Mouse (Mus musculus) lung, postnatal 4 days (tissue): ENCODE measurements at regions not wholly inside any gene's neighbourhood (a gene's known extent, or its start where the extent isn't known, plus 50 kb on each side); places are given as distances from the start of the nearest gene placed in this dataset.
"Not testable (repeated sequence)": the region's sequence is repeated elsewhere in the genome, so short reads cannot be mapped to it uniquely, and the experiment has no call there.

ENCODE experiments used
- DNase-seq, 2 experiments: peaks; one replicate each; pipeline ENCODE4 v3.0.0; 2021

DNA sequence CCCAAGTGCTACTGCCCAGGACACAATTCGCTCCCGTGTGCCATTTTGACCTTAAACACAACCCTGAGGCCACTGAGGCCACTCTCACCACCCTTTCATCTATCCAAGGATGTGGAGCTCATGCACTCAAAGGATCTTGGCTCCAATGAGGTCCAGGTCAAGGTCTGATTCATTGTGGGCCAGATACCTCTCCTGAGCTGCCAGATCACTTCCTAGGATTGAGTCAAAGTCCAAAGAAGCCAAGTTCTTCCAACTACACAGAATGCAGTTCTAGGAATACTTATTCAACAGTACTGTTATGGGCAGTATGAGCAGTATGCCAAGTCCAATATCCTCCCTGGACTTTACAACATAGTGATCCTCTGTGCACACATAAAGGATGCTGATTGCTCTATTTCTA is 304.9 kb downstream of the Inhba start:
- no peak for DNase-seq

DNA sequence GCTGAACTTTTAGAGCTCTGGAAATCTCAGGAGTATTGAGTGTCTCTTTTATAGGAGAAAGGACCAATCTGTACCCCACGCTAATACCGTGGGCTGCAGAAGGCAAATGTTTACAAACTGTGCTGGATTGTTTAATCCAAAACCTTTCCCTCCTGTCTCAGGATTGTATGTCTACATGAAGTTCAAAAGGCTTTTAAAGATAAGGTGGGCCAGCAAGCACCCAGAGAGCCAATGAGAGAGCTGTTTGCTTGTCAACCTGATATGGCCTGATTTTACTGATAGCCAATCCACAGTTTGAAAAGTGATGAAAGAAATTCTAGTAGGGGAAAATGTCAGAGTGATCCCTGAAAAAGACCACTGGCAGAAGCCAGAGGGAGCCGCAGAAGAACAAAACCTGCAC is 305.8 kb downstream of the Inhba start:
- DNase-seq: no peak

DNA sequence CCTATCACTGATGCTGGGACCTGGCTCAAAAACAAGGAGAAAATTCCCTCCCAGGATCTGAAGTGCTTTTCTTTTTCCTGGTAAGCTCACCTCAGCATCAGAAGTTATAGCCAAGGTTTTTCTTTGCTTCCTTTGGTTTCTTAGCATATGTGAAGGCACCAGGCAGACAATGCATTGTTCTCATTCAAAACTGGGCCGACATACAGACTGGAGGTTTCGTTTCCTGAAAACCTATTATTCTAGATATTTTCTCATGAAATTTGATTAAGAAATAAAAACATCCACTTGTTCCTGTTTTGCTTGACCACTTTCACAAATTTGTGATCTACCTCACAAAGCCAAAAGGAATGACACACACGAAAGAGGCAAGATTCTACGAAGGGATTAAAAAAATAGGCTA is 308.7 kb downstream of the Inhba start:
- DNase-seq: no peak

DNA sequence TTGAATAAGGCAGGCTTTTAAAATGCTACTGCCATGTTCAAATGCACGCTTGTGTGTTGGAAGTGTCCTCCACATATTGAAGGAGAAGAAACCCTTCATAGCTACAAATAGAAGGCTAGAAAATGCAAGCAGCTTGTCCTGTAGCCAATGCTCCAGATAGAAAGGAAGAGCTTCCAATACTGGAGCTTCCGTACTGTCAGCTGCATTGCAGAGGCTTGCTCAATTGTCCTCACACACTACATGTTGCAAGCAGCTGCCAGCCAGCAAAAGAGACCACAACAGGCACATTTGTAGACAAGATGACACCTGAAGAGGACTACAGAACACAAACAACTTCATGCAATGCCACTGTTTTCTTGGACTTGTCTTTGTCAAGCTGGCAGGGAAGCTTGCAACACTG is 314.0 kb downstream of the Inhba start:
- DNase-seq: no peak

DNA sequence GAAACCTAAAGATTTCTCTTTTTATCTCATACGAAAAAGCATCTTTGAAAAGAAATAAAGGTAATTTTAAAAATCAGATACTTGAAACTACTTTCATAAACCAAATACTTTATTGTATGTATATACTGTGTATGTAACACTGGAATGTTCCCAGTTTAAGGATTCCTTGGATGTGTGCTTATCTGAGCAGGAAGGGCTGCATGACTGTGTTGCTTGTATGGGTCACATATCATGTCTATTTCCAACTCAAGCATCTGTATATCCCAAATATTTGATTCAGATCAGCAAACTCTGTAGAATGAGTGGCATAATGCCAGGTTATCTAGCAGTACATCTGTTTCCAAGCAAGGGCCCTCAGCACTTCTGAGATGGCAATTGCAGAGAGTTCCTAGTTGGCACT is 330.1 kb downstream of the Inhba start:
- no peak for DNase-seq

DNA sequence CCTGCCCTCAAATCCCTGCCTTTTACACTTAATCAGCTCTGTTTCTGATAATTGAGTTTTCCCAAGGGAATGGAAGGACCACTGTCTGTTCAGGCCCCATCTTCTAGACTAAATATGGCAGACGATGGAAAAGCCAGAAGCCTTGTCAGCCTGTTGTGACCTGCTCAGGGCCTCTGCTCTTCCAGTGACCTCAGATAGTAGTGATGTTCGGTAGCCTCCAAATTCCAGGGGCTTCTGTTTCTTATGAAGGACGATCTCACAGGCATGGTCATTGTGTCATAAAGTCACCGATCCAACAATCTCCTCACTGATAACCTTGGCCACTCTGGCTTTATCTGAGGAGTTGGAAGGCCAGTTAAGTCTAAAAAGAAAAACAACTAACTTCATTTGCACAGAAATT is 330.5 kb downstream of the Inhba start:
- no peak for DNase-seq

DNA sequence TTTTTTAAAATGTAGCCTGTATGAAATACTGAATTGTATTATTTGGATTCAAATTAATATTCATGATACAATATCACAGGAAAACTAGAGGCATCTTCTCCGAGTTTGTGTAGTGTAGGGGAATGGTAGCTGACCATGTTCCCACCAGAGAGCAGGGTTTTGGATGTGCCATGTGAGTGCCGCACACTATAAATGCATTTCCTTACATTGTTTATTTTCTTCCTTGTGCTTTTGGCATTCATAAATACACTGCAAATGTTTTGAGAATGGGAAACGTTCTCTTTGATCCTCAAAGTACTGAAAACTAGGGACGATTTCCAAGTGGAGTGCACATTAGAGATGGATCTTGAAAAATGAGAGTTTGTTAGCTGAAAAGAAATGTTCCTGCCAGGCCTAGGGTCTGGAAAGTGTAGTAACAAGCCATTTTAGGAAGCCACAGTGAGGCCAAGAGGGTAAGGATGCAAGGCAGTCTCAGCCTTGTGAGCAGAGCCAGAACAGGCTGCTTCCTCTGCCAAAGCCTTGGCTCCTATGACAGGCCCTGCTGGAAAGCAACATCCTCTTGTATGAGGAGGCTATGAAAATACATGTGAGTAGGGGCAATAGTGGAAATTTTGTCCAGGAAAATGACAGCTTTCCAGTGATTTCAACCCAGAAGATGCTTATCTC is 331.8 kb downstream of the Inhba start:
- DNase-seq: peak; percentile 17 to 45

DNA sequence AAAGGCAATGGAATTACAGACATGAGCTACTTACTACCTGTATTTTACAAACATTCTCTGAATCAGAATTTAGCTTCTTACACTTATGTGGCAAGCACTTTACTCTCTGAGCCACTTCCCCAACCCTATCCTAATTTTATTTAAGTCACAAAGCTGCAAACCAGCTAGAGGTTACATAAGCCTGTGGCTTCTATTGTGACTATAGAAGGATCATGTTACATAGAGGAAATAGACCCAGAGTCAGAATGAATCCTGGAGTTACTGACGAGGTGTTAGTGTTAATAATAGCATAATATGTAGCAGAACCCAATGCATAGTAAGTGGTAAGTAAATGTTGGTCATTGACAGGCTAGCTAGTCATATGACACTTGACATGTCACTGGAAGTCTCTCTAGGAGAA is 337.7 kb downstream of the Inhba start:
- no peak for DNase-seq

DNA sequence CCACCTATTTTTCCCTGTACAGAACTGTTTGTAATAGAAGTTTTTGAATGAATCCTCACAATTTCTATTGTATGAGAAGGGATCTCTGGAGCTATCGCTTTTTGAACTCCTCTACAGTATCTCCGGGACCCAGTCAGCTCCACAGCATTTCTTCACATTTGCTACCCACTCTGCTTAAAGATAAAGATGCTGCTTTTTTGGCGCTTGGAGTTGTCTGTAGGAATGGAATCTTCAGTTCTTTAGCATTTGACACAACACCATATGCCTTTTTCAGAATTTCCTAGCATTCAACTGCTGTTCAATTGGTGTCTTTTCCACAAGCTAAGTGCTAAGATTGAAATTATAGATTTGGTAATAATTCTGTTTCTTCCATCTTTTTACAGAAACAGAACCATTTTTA is 338.4 kb downstream of the Inhba start:
- no peak for DNase-seq

DNA sequence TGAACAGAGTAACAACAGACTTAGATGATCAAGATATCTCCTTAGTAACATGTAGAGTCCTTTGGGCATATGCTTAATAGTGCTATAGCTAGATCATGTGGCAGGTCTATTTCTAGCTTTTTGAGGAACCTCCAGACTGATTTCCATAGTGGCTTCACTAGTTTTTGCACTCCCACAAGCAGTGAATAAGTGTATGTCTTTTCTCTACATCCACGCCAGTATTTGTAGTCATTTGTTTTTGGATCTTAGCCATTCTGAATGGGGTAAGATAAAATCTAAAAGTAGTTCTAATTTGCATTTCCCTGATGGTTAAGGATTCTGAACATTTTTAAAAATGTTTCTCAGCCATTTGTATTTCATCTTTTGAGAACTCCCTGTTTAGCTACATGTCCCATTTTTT is 343.7 kb downstream of the Inhba start:
- no peak for DNase-seq

DNA sequence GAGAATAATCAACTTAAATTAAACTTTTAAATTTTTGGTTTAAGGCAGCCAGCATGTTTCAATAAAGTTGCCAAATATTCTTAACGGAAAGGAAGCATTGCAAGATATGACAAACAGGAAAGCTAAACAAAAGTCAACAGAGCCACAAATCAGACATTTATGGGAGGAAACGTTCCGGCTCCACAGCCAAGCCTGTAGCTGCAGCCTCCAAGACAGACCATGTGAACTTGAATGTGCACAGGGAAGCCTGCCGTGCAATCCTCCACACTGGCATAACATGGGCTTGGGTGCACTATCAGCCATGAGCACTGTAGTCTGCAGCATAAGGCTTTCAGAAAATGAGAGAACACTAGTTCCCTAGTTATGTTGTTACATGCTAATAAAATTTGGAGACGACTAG is 367.8 kb downstream of the Inhba start:
- peak in 1 of 2 experiments; percentile 16 for DNase-seq

DNA sequence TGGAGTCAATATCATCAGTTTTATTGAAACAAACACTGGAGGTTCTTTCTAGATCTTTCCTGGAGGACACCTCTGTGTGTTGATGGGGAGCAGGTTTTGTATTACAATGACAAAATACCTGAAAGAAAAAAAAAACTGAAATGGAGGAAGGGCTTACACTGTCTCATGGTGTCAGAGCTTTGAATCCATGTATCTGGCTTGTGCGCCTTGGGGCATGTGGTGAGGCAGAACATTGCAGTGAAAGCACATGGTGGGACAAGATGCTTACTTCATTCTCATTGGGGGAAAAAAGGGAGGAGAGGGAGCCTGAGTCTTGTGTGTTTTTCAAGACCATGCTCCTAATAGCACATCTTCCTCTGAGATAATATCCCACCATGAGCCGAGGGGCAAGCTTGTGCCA is 368.3 kb downstream of the Inhba start:
- DNase-seq: no peak

DNA sequence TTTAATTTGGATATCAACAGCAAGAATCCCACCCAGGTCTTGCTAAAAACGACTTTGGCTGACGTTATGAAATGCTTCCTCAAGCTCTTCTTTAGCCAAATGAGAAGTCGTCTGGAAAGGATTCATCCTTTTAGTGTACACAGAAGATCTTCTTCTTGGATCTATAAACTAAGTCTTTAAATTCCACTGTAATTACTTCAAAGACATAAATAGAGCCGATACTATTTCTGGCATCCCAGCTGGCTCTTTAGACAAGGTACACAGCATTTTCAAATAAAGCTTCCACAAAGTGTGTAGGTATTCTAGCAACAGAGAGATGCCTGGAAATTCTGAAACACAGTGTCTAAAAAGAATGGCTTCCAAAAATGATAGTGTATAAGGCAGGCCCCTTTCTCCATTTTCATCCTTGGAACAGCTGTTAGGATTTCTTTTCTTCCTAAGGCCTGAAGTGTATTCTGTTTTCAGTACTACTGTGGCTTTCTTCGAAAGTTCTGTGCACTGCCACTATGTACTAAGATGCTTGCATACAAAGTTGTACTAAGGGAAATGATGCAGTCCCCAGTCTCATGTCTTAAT is 371.4 kb downstream of the Inhba start:
- DNase-seq: no peak

DNA sequence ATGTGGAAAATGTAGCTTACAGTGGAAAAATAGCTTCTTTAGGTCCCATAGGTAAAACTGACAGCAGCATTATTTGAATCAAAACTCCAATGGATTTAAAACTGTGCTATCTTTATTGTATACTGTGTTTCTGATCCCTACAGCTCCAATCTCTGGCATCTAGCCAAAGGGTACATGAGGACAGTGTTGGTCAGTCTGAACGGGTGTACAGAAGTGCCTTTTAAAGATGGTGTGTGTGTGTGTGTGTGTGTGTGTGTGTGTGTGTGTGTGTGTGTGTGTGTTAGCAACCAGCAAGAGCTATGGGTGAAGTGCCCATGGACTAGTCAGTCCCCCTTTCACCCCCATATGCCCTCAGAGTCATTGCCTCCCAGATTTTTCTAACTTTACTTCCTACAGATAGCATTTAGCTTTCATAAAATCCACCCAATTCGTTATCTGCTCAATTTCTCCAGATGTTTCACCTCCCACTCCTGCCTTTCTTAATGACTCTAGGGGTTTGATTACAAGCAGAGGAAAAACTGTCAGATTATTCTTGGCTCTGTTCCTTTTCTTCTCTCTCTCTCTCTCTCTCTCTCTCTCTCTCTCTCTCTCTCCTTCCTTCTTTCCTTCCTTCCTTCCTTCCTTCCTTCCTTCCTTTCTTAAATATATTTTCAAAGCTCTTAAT is 404.8 kb downstream of the Inhba start:
- DNase-seq: no peak

DNA sequence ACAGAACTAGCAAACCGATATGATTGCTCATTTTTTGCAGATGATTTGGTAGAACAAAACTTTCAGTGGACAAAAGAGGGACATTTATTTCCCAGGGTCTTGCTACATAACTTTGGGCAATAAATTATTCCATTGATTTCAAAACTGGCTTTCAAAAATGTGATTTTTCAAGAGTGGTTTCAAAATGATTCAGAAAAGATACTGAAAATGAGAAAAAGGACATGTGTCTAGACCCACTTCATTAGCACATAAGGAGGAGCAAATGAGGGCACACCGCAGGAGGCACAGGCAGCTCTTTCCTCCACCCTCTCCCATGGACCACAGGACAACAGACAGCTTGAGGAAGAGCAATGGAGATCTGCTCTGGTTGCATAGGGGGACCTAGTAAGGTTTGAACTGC is 412.5 kb downstream of the Inhba start:
- no peak for DNase-seq

DNA sequence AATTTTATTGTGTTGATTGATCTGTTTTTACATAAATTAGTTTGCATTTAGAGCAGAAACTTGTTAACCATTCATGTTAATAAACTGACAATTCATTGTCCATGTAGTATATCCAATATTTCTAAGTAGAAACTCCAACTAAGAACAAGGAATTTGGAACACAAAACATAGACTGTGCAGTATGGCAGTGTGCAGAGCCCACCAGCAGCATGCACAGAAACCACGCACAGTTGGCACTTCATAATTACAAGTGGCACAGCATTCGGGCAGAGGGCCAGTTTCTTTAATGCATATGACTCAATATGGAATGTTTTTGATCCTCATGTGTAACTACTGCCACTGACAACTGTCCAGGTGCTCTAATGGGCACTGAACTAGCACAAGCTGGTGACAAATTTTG is 423.8 kb downstream of the Inhba start:
- DNase-seq: no peak

DNA sequence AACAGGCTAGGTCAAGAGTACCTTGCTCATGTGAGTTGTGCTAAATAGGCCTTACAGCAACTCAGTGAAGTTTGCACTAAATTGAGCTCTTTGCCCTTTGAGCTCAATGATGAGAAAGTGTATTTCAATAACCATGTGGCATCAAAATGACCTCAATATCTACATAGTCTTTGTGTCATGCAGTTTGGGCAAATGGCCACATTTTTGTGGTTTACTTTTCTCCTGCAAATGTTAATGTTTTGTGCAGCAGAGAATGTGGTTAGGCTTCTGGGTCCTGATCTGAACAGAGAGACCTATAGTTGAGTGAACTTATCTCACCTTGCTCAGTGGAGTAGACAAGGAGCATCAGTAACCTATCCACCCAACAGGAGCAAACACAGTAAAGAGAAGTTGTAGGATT is 441.6 kb downstream of the Inhba start:
- DNase-seq: no peak

DNA sequence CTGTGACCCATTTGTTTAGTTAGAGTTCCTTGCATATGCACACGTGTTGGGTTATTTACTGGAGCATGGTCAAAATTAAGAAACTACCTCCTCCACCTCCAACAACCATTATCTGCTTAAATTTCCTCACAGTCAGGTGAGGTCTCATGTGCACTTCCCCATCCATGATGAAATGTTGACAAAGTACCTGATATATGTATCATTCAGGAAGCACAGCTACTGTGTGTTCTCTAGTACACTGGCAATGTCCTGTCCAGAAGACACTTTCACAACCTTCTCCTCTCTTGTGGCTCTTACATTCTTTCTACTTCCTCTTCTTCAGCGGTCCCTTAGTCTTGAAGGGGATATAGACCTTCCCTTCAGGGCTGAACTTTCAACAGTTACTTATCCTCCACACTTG is 448.1 kb downstream of the Inhba start:
- DNase-seq: no peak

DNA sequence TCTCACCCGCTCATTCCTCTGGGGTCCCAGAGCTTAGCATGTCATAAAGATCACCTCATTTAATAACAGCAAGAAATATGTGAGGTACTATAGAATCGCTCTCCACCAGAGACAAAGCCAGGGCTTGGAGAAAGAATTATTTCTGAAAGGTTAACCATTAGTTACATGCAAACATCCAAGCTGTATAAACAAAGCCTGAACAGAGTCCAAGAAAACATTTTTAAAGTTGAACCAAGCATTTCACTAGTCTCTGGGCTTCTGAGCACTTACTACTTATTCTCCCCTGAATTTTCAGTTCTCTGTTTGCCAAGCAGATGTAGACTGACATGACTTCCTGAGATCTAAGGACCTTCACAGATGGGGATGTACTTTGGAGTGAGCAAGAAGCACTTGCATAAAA is 450.0 kb downstream of the Inhba start:
- DNase-seq: no peak

DNA sequence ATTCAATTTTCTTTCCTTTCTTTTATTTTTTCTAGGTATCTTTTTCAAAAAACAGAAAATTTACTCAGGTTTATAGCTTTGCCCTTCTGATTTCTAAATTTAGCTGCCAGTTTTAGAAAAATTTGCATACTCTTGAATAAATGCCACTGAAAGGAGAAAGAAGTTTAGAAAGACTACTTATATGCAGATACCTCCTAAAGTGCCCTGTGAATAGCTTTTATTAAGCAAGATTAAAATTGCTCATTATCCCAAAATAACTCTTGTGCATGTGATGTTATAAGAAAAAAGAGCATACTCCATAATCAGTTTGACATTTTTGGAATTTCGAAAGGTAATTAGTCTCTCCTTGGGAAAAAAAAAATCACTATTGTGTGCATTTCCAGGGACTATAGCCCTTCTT is 453.2 kb downstream of the Inhba start:
- DNase-seq: no peak

DNA sequence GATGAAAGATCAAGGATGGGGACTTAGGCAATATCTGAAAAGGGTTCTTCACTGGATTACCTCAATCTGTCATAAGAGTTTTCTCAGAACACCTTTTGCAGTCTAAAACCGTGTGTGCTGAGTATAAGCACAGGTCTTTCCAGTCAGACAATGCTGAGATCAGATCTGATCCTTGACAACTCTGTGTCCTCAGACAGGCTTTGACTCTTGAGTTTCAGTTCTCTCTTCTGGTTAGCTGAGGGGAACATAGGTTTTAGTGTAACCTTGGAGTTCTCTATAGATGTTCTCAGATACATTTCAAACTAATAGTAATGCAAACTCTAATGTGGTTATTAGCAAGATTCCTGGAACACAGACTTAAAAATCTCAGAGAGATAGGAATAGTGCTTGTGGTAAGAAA is 453.7 kb downstream of the Inhba start:
- no peak for DNase-seq

DNA sequence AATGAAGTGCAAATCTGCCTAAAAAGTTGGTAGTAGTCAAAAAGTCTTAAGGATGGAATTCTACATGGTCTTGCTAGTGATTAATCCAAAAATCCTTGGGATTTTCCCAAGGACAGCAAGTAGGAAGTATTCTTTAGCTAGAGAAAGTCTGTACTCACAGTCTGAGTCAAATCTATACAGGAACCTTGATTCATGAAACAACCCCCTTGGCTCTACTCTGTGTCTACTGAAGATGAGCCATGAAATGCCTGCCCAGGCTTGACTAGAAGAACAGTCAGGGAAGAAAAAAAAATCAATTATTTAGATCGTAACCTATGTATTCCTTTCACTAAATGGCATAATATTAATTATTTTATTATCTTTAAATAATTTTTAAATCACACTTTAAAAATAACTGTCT is 454.2 kb downstream of the Inhba start:
- DNase-seq: no peak

DNA sequence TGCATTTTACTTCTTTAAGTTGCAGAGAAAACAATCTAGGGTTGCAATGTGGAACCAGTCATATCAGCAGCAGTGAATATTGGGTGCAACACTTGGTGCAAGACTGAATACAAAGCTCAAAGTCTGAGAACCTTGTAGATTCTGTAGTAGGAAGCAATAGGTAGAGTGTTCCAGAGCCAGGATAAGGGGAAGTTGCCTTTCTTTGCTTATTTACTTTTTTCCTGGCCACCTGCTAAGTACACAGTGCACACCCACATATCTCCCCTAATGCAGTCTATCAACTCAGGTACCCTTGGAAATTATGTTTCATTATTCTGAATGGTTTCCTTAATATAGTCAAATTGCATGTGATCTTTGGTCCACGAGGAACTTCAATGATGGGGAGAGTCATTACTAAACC is 464.9 kb downstream of the Inhba start:
- DNase-seq: no peak

DNA sequence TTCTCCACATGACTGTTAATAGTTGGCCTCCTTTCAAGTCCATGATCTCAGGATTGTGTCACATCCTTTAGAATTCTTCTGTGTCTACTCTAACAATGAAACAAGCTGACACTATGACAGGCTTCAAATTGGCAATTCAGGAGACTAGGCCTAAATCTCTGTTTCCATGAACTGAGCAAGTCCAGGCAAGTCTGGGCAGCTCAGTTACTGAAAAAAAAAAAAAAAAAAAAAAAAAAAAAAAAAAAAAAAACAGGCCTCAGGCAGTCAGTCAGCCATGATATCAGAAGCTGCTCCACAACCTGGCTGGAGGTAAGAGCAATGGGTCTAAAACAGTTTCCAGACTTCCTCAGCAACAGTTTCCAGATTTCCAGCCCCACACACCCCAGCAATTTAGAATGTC is 475.6 kb downstream of the Inhba start:
- DNase-seq: no peak

DNA sequence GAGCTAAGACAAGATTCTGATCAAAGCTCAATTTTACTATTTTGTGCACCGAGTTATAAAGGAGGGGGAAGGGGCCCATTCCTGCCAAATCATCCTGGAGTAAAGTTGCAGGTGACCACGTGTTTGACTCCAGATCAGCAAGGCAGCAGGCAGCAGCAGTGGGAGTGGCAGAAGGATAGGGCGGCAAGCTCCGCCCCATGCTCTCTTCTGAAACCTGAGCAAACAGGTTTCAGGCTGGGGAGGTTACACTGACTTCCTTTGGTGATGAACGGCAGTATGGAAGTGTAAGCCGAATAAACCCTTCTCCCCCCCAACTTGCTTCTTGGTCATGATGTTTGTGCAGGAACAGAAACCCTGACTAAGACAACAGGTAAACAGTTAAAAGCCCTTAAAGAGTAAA is 479.0 kb downstream of the Inhba start:
- not testable (repeated sequence) for DNase-seq
